Mouse (Mus musculus): Measurements from ENCODE around the gene St7.

GRCm38 (mm10) chr6:17925267-17925666 lies 232.5 kb downstream of the St7 start:
- TF ChIP-seq POLR2A (IDR thresholded peaks at IDR 0.05; ENCODE audit: low read depth, low read length) (no peak), CTCF (IDR thresholded peaks at IDR 0.05; ENCODE audit: borderline replicate concordance, insufficient read depth, low read length) (peak; percentile 30; the same call in 1 of the 2 replicates)

Measured in embryonic fibroblast, embryonic 13.5 days (primary cell).